Mouse (Mus musculus): ENCODE results near the gene Snrpn. TPM values are rescaled to one million over a fixed set of nuclear protein-coding genes. Genes with fewer than 3 reads are reported as not detected.

Snrpn gene
- polyA plus RNA-seq, 1 experiment from 2014 or later = 7.8 TPM

DNA sequence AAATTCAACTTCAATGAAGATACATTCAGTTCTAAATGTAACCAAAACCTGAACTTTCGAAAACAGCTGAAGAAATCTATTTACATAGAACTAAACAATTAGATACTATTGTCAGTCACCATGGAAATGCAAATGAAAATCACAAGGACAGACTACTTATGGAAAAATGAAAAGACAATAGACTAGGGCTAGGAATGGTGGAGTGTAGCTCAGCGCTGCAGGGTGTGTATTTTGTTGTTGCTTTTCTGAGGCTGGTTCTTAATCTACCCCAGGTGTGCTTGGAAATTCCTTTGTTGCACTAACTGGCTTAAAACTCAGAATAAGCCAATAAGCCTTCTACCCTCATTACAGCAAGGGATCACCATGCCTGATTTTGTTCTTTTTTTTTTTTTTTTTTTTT is 133.8 kb downstream of the Snrpn start:
- Histone ChIP-seq H3K9me3 (replicated peaks) (no peaks in the 10 kb centered on the region), H3K4me3 (replicated peaks) (no peak overlapping the region), H3K27me3 (no peaks in the 10 kb centered on the region), H3K36me3 (replicated peaks) (no peaks in the 10 kb centered on the region), H3K4me1 (replicated peaks) (no peaks in the 10 kb centered on the region), H3K4me2 (no peak overlapping the region), H3K27ac (replicated peaks) (no peak overlapping the region), H3K9ac (no peak overlapping the region)
- no peak for ATAC-seq (ENCODE audit: insufficient read depth)
- WGBS (ENCODE audit: insufficient replicate concordance) = 45% methylated on average over 2 of the region's 2 CpGs

DNA sequence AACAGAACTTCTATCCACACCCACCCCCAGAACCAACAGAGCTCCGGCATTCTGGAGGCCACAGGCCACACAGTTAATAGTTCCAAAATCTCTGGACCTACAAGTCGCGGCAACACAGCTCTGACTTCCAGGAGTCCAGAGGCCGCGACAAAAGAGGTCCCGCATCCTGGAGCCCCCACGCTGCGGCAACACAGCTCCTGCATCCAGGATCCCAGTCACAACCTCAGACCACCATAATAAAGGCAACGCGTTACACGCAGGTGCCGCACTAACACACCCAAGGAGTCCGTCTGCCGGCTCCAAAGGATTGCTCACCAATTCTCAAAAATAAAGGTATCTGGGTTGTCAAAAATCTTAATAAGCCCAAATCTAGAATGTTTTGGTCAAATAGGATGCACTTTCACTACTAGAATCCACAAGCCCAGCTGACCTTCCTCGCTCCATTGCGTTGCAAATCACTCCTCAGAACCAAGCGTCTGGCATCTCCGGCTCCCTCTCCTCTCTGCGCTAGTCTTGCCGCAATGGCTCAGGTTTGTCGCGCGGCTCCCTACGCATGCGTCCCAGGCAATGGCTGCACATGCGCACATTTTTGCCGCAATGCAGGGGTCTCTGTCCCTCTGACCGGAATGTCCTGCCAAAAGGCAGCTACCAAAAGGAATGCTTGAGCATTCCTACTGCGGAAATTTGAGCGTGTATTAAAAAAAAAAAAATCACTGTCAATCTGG is 135.3 kb downstream of the Snrpn start, which contains the start of the genes Snurf and Gm38393:
Gene Snurf (minus strand): TSS at position 444 of the 725 bp plus-strand sequence.
Gene Gm38393 (minus strand): TSS at position 459 of the 725 bp plus-strand sequence.
- H3K4me3 ChIP-seq (replicated peaks) = peak within 1 kb of the TSS; percentile 55
- H3K27ac ChIP-seq (replicated peaks) = no peak within 1 kb of the TSS
- H3K9me3 ChIP-seq (replicated peaks) = no peaks in the 10 kb centered on the region
- ATAC-seq (ENCODE audit: insufficient read depth) = no peak
- no peaks in the 10 kb centered on the region for H3K36me3 ChIP-seq (replicated peaks)
- no peaks in the 10 kb centered on the region for H3K4me1 ChIP-seq (replicated peaks)
- H3K27me3 ChIP-seq = no peaks in the 10 kb centered on the region
- H3K4me2 ChIP-seq = peak within 1 kb of the TSS; percentile 64
- WGBS (ENCODE audit: insufficient replicate concordance) = 47% methylated on average over 30 of the region's 30 CpGs
- no peak within 1 kb of the TSS for H3K9ac ChIP-seq

DNA sequence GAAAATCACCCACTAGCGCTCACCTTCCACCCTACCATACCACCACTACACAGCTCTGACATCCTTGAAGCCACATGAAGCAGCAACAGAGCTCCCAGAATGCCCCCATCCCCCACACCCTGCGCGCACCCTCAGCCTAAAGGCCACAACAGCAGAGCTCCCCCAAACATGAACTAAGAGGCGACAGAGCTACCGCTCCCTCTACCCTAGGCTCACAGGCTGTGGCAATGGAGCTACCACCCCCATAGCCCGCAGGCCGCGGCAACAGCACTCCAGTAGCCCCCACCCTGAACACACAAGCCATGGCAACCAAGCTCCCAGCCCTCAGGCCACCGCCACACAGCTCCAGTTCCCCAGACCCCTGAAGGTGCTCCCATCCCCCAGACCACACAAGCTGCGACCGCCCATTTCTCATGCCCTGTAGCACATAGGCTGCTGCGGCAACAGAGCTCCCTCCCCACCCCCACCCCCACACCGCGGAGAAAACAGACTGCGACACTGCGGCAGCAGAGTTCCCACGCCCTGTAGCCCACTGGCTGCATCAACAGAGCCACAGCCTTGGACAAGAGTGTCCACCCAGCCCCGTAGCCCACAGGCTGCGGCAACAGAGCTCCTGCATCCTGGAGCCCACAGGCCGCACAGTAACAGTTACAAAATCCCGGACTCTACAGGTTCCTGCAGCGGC is 136.0 kb downstream of the Snrpn start:
- no peaks in the 10 kb centered on the region for H3K27me3 ChIP-seq
- no peak overlapping the region for H3K27ac ChIP-seq (replicated peaks)
- no peaks in the 10 kb centered on the region for H3K36me3 ChIP-seq (replicated peaks)
- no peak overlapping the region for H3K9ac ChIP-seq
- WGBS (ENCODE audit: insufficient replicate concordance) = 40% methylated on average over 22 of the region's 22 CpGs
- H3K4me1 ChIP-seq (replicated peaks) = no peaks in the 10 kb centered on the region
- no peaks in the 10 kb centered on the region for H3K9me3 ChIP-seq (replicated peaks)
- H3K4me2 ChIP-seq = peak overlapping the region; percentile 64
- ATAC-seq (ENCODE audit: insufficient read depth) = peak; percentile 51
- peak overlapping the region; percentile 55 for H3K4me3 ChIP-seq (replicated peaks)

DNA sequence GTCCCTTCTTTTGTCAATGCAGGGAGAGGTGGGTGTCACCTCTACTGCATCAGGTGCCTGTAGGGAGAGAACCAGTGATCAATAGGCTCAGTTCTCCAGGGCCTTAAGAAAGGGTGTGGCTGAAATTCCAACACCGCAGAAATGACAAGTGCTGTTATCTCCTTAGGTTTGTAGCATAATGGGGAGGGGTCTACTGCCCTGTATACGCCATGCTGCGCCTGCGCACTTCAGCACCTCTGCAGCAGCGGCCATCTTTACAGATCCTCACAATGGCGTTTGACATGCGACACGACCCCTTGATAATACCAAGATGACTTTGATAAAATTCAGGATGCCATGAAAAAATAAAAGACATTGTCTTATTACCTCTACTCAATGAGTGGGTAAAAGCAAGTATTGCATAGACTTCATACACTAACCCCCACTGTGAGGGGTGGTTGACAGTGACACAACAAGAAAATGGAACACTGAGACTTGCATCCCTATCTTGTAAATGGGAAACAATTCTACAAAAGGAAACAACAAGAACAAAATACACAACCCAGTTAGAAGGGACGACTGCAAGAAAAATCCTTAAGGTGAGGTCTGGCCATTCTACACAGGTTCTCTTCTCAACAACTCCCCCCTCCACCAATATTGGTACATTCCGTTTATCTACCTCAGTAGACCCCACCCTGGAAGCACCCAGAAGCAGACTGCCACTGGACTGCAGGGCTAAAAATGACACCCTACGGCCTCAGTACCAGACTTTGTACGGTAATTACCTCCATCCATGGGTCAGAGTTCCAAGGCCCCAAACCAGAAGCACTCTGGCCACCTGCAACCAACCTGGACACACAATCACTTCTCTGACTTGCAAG is 136.8 kb downstream of the Snrpn start:
- peak overlapping the region; percentile 64 for H3K4me2 ChIP-seq
- no peaks in the 10 kb centered on the region for H3K27me3 ChIP-seq
- ATAC-seq (ENCODE audit: insufficient read depth) = peak; percentile 28; the same call in 1 of the 2 replicates
- no peaks in the 10 kb centered on the region for H3K9me3 ChIP-seq (replicated peaks)
- H3K4me1 ChIP-seq (replicated peaks) = no peaks in the 10 kb centered on the region
- H3K36me3 ChIP-seq (replicated peaks) = no peaks in the 10 kb centered on the region
- no peak overlapping the region for H3K9ac ChIP-seq
- H3K4me3 ChIP-seq (replicated peaks) = peak overlapping the region; percentile 55
- WGBS (ENCODE audit: insufficient replicate concordance) = 57% methylated on average over 12 of the region's 12 CpGs
- no peak overlapping the region for H3K27ac ChIP-seq (replicated peaks)

DNA sequence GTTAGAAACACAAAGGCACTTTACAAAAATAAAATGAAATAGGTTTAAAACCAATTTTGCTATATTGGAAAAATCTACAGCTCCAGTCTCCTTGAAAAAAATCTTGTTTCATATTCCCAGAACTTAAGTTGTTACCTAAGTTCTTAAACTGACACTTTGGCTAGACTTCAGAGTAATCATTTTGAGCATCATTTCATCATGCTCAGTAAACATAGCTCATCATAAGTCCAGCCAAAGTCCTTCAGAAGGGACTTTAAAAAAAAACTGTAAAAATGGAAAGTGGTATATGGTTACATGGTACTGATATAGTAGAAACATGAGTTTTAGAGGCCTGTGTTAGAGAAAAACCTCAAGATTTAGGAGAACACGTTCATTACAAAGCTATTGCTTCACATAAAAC is 161.4 kb downstream of the Snrpn start:
- no peak for ATAC-seq (ENCODE audit: insufficient read depth)
- 35% methylated on average over 1 of the region's 1 CpGs for WGBS (ENCODE audit: insufficient replicate concordance)
- no peak overlapping the region for H3K4me2 ChIP-seq
- H3K4me1 ChIP-seq (replicated peaks) = no peaks in the 10 kb centered on the region
- no peak overlapping the region for H3K4me3 ChIP-seq (replicated peaks)
- no peak overlapping the region for H3K9ac ChIP-seq
- no peaks in the 10 kb centered on the region for H3K36me3 ChIP-seq (replicated peaks)
- no peak overlapping the region for H3K27ac ChIP-seq (replicated peaks)
- no peaks in the 10 kb centered on the region for H3K9me3 ChIP-seq (replicated peaks)
- H3K27me3 ChIP-seq = no peaks in the 10 kb centered on the region

Other genes starting within 250 kb of the Snrpn start
- gene Snurf, start 135.2 kb downstream of the Snrpn start, polyA plus RNA-seq (2015; fragmentation: Nextera tagmentation; extraction: Ambion mirVana) = 2.4 and 4.2 TPM in 2 replicates
- 0.08 and 0.15 TPM in 2 replicates for gene Gm38393, start 135.2 kb downstream of the Snrpn start, polyA plus RNA-seq (2015; fragmentation: Nextera tagmentation; extraction: Ambion mirVana)

Data from liver, embryonic 15.5 days (tissue).